Comparison of ENCODE assay signal across 19 mouse cellular contexts in the genomic region with DNA sequence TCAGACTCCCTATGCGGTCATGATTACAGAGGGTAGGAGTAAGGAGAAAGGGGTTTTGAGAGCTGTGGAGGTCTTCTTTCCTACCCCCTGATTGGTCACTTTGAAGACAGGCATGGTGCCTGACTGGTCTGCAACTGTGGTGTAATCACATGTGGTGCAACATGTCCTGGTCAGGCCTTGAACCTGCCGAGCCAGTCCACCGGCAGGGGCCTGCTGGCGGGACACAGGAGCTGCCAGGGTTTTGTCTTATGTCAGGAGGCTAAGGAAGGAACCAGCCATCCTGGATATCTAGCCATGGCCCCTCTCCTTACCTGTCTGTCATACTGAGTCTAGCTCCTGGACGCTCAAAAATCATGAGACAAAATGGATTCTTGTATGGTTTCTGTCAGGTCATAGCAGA.
"Had no signal": no experiment of that assay in that cellular context is flagged by ENCODE, and none has a peak within 500 bp of the region (broad histone marks: within the 10 kb centered on the region; RNA-seq: fewer than 3 reads in every experiment).

No protein-coding gene starts in this region.

- DNase-seq: lung, adult 18-20 months; lung, embryonic 14.5 days; lung, postnatal 10 days; lung, postnatal 4 days; midbrain, embryonic 14.5 days; retina, postnatal 1 day; right cerebral cortex, adult 18-20 months; right cerebral cortex, postnatal 25 days; right cerebral cortex, postnatal 4 days; spleen, adult 18-20 months; thymus, adult 18-20 months; thymus, postnatal 14 days; thymus, postnatal 36 days had no signal

- H3K4me3 ChIP-seq: midbrain, embryonic 10.5 days; midbrain, embryonic 12.5 days; myocyte; neural tube, embryonic 13.5 days; neural tube, embryonic 15.5 days had no signal

- H3K27me3 ChIP-seq: midbrain, embryonic 12.5 days; neural tube, embryonic 13.5 days; neural tube, embryonic 15.5 days had no signal

- H3K9me3 ChIP-seq: midbrain, embryonic 10.5 days; midbrain, embryonic 12.5 days; neural tube, embryonic 13.5 days; neural tube, embryonic 15.5 days had no signal

- H3K36me3 ChIP-seq: midbrain, embryonic 10.5 days; midbrain, embryonic 12.5 days; neural tube, embryonic 13.5 days; neural tube, embryonic 15.5 days had no signal

- H3K4me1 ChIP-seq: midbrain, embryonic 10.5 days; midbrain, embryonic 12.5 days; neural tube, embryonic 15.5 days had no signal

- H3K4me2 ChIP-seq: lung, embryonic 14.5 days; midbrain, embryonic 12.5 days; neural tube, embryonic 13.5 days; neural tube, embryonic 15.5 days had no signal

- ATAC-seq: midbrain, embryonic 16.5 days had no signal

- H3K9ac ChIP-seq: lung, embryonic 14.5 days; midbrain, embryonic 12.5 days; neural tube, embryonic 13.5 days; neural tube, embryonic 15.5 days had no signal

- H3K27ac ChIP-seq: midbrain, embryonic 10.5 days; midbrain, embryonic 12.5 days; neural tube, embryonic 13.5 days; neural tube, embryonic 15.5 days had no signal
